Mouse (Mus musculus) megakaryocyte, adult 5-6 weeks (primary cell): ENCODE measurements at regions not wholly inside any gene's neighbourhood (a gene's known extent, or its start where the extent isn't known, plus 50 kb on each side); places are given as distances from the start of the nearest gene placed in this dataset.

Source experiments
- ATAC-seq: 2 replicates; pipeline ENCODE4 v1.8.0; 2016; ENCODE audit warnings: mild to moderate bottlenecking, inconsistent platforms; ENCODE audit not compliant: poor library complexity, severe bottlenecking

DNA sequence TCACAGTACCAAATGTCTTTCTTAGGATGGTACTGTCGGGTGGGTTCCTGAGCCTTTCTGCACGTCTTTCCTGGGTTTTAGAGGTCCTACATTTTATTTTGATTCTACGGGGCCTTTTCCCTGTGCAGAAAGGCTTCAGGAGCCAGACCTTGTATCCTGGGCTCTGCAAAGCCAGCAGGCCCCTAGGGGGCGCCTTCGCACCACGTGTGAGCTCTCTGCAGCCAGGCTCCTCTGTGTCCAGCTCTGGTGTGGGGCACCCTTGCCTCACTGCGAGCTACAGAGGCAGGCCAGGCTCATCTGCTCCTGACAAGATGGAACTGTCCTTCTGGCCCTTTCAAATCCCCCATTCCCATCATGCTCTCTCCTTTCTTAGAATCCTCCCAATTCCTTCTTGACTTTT is 53.3 kb upstream of the Usp3 start:
- ATAC-seq, result peak; percentile 99

DNA sequence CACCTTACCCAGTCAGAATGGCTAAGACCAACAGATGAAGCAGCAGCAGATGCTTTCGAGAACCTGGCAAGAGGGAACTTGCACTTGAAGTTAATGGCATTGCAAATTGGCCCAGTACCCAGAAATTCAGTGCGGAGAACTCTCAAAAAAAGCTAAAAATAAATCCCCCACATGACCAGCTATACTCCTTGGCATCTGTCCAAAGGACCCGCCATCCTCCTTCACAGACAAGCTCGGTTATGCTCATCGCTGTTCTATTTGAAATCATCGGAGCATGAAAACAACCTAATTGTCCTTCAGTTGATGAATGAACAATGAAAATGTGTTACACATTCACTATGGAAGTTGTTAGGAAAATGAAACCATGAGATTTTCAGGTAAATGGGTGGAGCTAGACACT is 58.4 kb upstream of the Usp3 start:
- no peak for ATAC-seq

DNA sequence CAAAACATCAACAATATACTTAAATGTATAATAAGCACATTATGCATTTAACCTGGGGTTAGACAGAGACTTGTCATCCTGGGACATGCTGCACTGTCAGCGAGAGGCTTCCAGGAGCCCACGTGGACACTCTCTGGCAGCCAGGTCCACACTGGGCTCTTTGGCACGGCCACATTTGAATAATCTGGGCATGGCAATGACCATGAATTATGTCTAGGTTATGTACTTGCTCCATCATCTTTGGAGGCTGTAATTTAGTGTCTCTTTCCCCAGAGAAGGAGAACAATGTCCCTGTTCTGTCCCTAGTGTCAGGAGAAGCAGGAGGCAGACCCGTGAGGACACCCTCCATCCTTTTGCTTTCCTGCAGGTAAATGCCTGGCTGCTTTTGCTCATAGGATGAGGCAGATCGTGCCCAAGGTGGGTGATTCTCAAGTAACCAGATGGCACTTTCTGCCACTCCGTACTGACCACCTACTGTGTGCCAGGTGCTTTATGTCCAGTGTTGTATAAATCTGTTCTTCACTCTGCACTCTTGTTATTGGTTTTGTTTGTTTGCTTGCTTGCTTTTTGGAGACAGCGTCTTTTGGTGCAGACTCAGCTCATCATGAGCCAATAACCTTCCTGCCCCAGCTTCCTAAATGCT is 56.2 kb upstream of the Car12 start:
- ATAC-seq, result no peak

DNA sequence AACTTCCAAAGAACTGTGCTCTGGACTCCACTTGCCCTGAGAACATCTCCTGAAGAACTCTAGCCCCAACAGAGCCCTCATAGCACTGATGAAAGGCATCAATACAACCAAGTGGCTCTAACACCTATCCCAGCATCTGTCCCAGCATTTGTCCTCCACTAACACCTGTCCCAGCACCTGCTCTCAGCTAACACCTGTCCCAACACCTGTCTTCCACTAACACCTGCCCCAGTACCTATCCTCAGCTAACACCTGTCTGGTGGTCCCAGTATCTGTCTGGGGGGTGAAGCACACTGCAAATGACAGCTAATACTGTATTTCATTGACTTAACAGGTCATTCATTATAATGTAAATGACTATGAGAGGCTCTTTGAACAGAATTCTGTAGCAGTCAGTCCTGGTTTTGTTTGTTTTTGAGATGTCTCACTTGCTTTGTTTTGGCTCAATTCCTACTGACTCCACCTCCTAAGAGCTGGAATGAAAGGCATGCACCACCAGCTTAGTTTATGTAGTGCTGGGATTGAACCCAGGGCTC is 54.7 kb upstream of the Car12 start:
- no peak for ATAC-seq

DNA sequence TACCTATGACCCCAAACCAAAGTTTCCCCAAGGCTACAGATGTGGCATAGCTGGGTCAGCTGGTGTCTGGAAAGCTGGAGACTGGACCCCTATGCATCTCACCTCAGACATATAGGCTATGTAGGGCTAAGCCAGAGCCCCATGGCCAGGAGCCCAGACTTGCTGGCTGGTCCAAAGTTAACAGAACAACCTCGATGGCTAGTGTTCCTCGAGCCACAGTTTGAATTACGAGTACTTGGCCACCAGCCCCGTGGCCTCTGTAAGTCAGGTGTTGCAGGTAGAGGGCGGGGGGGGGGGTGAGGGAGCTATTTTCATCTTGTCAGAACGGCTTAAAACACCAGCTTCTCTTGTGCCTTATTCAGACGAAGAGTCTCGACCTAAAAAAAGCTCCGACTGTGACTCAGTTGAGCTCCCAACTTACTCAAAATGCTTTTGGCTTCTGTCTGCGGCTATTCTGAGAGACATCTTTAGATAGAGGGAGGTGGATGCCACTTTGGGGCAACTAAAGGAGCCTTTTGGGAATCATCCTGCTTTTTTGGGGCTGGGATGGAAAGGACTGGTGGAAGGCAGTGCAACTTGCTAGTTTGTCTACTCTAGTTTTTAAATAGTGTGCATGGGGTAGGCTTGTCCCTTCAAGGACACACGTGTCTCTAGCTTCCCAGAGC is 53.6 kb upstream of the Car12 start:
- no peak for ATAC-seq

DNA sequence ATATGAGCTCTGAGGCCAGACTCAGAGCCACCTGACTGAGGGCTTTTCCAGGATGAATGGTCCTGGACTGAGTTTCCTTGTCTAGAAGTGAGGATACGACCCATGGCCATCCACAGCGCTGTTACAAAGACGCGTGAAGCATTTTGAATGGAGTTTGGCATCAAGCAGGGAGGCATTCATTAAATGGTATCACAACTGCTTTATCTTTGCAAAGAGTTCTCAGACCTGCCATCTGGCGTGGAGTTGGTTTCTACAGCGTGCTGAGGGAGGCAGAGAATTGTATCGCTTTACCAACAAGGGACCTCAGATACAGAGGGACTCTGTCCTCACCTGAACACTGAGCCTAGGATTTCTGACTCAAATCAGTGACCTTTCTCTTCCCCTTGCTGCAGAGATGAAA is 51.9 kb upstream of the Car12 start:
- ATAC-seq, result no peak

DNA sequence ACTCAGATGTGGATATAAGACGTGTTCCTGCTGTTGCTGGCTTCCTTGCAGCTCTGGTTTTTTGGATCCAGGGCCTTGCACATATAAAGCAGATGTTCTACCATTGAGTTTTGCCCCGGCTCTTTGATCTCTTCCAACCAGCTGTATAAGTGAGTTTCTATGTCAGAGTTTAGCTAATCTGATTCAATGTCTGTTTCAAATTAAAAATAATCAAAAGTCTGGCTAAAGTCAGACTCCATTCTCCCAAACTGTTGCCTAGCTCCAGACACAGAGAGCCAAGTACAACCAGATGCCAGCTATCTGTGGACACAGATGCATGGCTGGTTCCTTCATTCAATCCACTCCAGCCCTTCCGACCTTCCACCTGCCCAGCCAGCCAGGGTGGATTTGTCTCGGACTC is 51.0 kb upstream of the Car12 start:
- ATAC-seq, result no peak
